Mouse (Mus musculus) ES-Bruce4 (cell line): ENCODE measurements around the gene Kcnk4.

Experiments
- CTCF ChIP-seq: IDR thresholded peaks from one replicate; pipeline ENCODE4 v1.8.1; 2011; ENCODE audit warnings: low read depth, low read length
- EP300 ChIP-seq: IDR thresholded peaks from 2 replicates; pipeline ENCODE4 v1.6.1; 2011; ENCODE audit warnings: low read depth, low read length; ENCODE audit not compliant: insufficient read depth
- POLR2A ChIP-seq: IDR thresholded peaks from one replicate; pipeline ENCODE4 v1.8.1; 2011; ENCODE audit warnings: low read length; ENCODE audit not compliant: insufficient read depth

GRCm38 (mm10) chr19:6909021-6909420, 25.3 kb downstream of the Kcnk4 start:
- TF ChIP-seq CTCF, result no peak
- no peak for TF ChIP-seq POLR2A
- TF ChIP-seq EP300, result no peak
